Mouse (Mus musculus) monocyte, adult 2 months (primary cell): ENCODE data around the gene 1810010D01Rik.

Experiments
- DNase-seq, 2 experiments: peaks; one replicate each; pipeline ENCODE4 v3.0.0; 2022; ENCODE audit warnings: low spot score in 2 of 2, low read depth in 1 of 2

The 1810010D01Rik gene

DNA sequence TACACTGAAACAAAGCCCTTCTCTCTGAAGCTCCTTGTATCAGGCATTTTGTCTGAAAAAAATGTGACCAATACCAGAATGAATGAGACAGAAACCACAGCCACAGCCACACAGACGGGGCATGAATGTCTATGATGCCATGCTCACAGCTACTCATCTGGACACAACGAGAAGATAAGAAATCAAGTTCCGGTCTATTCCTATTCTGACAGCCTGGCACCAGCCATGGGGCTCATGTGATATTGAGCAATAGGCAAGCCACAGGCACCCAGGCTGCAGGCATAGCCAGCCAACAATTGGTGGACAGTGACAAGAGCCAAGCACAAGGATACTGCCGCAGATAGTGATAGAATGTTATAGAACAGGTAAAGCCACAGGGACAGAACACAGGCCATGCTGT, 7.6 kb upstream of the 1810010D01Rik start:
- DNase-seq, result no peak

DNA sequence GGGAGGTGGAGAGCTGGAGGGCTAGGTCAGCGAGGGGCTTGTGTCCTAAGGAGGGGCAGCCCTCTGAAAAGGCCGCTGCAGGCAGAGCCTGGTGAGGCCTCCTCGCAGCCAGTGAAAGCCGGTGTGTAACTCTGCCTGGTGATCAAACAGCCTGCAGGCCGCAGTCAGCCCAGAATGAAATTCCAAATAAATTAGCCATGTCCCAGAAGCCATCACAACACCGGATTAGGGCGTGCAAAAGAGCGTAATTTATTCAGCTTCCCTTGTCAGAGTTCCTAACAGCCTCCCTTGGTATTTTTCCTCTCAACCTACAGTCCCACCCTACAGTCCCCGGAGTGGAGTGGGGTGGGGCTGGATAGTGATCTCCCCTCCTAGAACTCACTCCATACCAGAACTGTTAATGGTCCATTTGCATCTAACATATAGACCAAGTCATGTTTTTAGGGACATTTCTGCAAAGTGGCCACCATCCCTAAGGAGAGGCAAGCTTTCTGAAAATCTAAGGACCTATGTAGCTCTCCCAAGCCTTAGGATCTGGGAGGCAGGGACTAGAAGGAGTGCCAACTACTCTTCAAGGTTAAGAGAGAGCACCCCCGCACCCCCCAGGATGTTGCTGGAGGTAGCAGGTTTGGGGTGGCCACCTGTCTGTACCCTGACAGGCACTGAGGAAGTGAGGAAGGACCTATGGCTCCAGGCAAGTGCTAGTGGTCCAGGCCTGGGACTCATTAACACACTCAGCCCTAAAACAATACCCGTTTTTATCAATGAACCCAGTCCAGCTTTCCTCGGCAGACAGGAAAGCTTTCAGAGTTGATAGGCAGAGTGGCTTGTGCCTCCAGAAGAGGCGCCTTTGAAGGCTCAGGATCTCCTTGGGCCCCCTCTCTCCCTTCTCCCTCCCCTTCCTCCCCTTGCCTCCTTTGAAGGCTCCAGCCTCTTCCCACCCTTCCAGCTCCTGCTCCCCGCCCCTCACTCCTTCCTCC, 4.1 kb upstream of the 1810010D01Rik start:
- no peak for DNase-seq

DNA sequence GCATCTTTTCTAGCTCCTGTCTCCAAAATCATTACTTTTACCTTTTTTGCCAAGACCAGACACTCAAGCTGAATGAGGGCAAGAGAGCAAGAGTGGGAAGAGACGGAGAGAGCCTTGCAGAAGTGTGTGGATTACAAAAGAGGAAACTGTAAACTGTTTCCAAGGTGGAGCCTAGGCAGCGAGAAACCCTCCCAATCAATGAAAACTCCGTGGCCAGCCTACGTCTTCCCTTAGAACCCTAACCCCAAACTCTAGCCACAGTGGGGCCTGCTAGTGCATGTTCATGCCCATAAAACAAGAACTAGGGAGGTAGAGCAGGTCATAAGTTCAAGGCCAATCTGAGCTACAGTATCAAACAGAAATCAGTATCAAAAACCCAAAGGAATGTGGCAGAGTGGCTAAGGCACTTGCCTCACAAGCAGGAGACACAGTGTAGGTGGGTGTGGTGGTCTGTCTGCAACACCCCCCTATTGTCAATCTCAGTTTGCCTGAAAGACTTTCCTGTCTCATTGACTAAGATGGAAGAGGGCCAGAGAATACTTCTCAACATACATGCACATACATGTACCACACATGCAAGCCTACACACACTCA, 2.7 kb upstream of the 1810010D01Rik start:
- no peak for DNase-seq

DNA sequence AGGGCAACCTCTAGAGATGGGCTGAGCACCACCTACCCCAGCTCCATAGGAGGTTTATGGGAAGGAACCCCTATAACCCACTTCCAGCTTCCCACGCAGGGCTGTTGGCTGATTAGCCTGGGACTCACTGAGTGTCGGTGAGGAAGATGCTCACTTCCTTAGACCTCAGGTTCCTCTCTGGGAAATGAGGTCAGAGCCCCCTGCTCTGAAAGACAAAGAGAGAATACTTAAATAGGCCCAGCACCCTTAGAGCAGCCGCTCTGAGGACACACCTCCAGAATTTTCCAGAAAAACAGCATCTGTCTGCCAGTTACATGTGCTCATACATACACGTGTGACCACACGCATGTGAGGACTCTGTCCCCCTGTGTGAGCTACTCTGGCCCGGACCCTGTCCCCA, 1.1 kb downstream of the 1810010D01Rik start:
- DNase-seq, result no peak

DNA sequence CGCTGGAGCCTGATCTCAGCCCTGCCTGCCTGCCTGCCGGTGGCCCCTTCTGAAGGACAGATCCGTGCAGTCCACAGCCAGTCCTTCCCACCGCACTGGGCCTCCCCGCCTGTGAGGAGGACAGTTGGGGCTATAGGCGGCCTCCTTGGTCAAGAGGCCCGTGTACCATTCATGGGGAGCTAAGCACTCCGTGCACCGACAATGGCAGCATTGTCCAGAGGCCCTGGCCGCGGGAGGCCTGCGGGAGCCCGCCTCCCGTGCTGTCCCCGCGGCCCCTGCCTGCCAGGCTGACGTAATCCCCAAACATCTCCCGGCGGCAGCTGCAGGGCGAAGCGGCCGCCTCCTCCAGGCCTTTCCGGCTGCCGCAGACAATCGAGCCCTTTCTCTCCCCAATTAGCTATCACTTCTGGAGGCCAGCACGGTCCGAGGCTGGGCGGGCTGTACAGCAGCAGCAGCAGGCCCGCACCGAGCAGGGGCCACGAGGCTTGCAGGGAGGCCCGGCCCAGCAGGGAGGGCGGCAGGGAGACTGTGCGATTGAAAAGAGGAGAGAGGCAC, 1.8 kb downstream of the 1810010D01Rik start:
- no peak for DNase-seq

DNA sequence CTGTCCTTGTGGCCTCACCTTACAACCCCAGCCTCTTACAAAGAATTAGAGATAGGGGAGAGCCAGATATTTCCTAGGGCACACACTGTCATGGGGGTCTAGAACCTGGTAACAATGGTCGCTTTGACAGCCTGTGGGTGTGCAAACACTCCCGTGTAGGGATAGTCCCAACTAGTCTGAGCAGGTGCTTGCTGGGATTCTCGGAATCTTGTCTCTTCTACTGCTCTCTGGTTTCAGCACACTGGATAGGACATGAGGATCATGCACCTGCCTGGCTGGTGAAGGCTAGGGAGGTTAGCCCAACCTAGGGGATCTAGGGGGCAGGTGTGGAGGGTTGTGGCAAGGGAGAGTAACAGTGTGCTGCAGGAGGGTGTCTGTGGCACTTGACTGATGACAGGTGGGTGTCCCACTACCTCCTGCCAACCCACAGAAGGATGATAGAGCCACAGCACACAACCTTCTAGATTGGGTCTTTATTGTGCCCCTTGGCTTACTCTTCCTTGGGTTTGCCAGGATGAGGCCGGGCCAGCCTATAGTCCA, 2.5 kb downstream of the 1810010D01Rik start:
- no peak for DNase-seq

DNA sequence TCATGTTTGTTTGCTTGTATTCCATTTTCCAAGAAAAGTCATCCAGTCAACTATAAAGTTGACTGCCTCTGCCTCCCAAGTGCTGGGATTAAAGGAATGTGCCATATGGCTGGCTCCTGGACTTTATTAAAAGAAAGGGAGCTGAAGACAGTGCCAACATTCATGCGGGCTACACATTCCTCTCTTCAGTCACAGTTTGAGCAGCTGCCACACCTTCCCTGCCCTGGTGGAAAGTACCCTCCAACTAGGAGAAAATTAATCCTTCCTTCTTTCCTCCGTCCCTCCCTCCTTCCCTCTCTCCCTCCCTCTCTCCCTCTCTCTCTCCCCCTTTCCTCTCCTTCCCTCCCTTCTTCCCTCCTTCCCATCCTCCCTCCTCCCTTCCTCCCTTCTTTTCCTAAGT, 8.2 kb downstream of the 1810010D01Rik start:
- DNase-seq, result no peak

DNA sequence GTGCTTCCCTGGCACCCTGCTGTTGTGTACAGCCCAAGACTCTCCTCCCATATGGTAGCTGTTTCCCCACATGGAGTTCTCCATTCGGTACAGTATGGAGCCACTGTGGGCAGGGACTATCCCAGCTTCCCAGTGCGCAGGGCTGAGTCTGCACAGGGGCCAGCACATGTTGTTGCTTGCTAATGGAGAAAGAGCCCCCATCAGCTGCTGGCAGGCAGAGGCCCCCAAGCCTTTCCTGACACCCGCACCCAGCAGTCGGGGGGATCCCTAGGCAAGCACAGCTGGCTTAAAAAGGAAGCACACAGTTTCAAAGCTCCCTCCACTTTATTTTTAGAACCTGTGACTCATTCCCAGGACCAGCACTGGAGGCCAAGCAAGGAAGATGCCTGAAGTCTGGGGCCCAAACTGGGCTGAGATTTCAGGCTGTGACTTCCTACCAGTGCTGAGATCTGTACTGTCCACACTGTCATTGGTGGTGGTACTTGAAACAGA, 9.7 kb downstream of the 1810010D01Rik start:
- DNase-seq, result no peak

DNA sequence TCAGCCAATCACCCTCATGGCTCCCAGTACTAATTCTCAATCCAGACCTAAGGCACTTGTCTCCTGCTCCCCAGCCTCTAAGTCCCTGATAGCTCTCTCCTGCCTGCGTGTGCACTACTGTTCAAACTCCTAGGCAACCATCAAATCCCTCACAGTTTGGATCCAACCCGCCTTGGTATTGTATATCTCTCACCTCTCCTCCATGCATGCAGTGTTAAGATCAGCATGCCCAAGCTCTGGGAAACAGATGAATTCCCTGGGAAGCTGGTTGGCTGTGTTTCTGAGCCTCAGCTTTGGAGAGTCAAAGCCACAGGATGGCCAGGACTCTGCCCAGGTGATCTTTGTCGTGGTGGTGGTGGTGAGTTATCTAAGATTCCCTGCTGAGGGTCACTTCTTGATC, 10.2 kb downstream of the 1810010D01Rik start:
- DNase-seq, result no peak

DNA sequence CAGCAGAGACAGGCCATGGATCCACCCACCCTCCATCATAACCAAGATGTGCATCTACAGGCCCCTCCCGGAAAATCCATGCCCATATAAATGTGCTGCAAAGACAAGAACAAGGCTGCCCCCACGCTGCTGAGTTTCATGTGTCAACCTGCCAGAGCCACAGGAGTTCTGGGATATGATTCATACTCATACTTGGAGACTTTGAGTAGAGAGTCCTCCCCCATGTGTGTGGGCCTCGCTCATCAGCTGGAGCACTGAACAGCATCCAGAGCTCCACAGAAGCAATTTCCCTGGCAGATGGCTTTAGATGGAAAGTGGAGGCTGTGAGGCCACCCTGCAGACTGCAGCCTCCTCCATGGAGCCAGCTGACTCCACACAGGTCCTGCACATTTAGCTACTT, 10.9 kb downstream of the 1810010D01Rik start:
- DNase-seq, result no peak

DNA sequence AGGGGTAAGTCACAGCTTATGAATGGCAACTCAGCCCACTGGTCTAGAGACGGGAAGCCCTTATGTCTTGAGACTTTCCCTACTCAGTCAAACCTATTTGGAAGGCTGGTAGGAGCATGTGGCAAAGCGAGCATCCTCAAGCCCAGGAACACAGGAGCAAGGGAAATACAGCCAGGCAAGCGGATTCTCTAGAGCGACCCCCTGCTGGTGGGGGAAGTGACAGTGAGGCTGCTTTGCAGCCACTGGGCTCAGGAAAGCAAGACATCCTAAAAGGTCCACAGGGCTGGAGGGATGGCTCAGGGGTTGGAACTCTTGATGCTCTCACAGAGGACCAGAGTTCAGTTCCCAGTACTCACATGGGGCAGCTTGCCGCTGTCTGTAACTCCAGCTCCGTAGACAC, 11.6 kb downstream of the 1810010D01Rik start:
- DNase-seq, result no peak

DNA sequence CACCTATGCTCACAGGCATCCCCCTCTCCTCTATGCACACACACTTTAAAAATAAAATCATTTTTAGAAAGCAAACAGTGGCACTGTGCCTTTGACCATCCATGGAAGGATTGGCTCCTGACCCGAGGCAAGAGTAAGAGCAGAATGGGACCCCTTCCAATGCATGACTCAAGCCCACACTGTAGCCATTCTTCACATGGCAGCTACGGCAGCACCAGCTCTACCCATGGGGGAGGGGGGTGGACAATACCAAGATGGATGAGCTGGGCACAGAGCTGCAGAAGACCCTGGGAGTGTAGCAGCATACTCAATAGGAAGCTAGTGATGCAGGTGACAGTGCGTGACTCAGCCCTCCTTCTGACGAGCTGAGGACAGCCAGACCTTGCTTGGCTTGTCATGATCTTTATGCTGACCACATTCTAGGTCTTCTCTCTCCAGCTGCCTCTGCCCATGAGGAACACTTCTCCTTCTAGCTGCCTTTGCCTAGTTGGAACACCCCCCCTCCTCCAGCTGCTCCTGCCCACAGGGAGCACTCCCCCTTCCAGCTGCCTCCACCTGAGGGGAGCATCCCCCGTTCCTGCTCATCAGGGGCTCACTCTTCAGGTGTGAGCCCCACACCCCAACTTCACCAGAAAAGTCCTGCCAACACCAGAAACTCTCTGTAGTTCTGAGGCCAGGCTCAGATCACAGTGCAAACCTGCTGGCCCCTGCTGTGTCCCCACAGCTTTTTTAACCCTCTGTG, 12.6 kb downstream of the 1810010D01Rik start:
- DNase-seq, result no peak

DNA sequence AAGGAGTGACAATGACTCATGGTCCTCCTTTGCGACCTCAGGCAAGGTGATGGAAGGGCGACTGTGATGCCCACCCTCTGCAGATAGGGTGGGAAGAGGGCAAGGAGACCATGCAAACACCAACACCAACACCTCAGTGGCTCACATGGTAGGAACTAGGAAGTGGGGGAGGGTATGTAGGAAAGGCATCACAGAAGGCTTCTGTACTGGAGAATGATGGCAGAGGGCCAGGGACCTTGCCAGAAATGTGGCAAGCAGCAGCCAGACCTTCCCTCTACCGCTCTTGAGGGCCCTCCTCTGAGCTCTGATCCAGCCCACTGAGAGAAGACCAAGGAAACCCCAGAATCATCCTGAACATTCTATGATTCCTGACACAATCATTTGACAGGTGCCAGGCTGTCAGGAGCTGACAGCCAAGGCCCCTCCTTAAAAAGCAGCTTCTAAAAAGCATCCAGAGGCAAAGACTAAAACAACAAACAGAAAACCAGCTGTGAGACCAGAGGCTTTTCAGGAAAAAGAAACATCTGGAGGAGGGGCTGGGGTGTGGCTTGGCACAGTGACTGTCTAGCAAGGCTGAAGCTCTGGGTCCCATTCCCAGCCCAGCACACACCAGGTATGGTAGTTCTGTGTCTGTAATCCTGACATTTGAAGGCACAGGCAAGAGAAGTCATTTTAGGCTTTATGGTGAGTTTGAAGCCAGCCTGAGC, 13.3 kb downstream of the 1810010D01Rik start:
- no peak for DNase-seq

DNA sequence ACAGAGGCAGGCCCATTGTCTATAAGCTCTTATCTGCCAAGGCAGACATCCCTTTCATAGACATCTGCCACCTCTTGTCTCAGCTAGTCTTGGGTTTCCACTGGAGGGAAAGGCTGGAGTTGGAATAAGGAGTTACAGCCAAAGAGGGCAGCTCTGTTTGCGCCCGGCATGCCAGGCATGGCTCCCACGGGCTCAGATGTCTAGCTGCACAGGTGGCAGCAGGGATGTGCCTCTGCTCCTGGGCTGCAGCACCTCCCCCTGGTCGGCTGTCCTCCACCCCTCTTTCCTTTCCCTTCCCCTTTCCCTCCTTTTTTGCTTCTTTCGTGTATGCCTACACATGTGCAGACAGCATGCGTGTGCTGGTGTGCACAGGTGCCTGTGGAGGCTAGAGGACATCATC, 15.1 kb downstream of the 1810010D01Rik start:
- no peak for DNase-seq

DNA sequence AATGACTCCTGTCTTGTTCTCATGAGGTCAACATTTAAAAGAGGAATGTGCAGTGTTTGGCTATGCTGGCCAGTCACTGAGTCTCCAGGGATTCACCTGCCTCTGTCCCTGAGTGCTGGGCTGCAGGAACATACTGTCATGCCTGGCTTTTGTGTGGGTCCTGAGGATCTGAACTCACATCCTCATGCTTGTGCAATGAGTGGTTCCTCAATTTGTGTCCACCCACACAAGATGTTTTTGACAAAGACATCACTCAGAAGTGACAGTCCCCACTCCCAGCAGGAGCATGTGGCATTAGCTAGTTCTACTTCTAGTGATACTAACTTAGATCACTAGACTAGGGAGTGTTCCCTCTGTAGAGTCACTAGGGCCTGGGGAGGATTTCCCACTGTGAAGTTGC, 17.4 kb downstream of the 1810010D01Rik start:
- no peak for DNase-seq

DNA sequence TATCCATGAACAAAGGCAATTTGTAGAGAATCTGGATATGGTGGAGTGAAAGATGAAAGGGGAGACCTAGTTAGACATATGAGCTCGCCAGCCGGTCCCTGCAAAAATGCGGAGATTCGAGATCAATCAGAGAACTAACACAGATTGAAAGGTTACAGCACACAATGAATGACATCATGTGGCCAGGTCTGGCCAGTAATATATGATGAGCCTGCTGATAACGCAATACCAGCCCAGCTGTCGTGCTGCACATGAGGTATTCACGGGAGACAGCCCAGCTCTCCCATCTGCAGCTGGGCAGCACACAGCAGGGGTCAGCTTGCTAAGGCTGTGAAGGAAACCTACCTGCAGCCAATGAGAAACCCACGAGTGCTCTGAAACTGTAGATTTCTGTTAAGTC, 18.6 kb downstream of the 1810010D01Rik start:
- DNase-seq, result no peak

DNA sequence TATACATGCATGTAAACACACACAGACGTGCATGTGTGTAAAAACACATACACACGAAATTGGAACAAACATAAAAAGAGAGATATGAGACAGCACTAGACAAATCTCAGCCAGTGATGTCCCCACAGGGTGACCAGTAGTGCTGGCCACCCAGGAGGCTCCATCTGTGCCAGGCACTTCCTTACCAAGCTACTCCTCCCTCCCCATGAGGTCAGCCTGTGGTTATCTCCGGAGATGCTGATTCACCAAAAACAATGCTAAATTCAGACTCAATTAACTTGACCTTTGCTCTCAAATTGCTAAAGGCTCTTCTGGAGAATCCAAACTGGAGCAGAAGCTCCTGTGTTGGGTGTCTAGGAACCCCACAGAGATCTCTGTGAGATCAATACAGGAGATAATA, 20.1 kb downstream of the 1810010D01Rik start:
- DNase-seq, result no peak

DNA sequence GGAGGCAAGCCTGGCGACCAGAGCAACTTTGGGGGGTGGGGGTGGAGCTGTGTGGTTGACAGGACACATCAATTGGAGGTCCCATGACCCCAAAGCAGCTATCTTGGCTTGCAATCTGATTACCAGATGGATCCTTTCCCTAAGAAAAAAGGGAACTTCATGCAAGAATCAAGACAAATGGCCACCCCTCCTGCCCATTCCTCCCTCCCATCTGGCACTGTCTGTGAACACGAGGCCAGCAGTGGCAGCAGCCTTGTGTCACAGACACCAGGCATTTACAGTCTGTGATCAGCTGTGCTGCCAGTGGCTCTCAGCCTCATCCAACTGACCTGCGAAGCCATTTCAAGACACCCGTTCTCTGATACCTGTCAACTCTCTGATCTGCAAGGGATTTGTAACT, 25.5 kb downstream of the 1810010D01Rik start:
- DNase-seq, result no peak

DNA sequence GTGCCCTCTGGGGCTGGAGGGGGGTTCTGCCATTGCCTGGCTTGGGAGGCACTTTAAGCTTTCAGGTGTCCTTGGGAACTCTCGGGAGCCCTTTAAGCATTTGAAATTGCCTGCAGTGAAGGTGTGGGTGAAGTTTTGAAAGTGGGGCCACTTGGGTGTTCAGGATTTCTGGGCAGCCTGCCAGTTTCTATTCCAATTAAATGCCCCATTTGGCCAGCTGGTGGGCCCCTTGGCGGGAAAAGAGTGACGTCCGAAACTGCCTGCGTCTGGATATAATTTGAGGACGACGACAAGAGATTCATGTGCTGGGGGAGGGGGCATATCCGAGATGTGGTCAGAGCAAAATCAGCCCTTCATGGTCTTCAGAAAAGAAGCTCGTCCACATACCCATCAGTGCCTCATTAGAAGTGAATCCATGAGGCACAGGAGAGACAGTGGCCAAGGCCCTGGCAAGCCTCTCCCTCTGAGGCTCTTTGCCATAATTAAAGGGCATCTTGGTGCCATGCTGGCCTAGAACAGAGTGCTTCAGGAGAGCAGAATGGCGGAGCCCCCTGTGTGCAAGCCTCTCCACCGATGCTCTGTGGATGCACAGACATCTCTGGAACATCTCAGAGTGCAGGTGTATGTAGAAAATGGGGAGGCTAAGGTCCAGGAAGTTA, 26.4 kb downstream of the 1810010D01Rik start:
- DNase-seq, result no peak

DNA sequence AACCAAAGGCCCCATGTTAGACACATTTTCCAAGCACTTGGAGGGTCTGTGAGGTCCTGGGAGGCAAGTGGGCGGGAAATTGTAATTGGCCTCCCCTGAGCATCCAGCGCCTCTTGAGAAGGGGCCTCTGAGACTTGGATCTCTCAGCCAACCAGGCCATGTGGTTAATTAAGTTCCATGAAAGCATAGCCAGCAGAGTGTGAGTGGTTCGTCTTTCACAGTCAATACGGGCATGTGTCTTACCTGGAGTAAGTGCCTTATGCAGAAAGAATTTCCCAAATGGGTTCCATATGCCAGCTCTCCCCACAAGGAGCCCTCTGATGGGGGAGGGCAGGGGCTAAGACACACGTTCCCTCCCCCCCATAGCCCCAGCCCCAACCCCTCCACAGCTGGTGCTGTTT, 28.2 kb downstream of the 1810010D01Rik start:
- DNase-seq, result no peak
